Mouse (Mus musculus): Measurements from ENCODE around the gene Tac4. TPM values are rescaled to one million over a fixed set of nuclear protein-coding genes. Genes with fewer than 3 reads are reported as not detected.

The Tac4 gene
- polyA plus RNA-seq, 1 experiment from 2014 or later: not detected

DNA sequence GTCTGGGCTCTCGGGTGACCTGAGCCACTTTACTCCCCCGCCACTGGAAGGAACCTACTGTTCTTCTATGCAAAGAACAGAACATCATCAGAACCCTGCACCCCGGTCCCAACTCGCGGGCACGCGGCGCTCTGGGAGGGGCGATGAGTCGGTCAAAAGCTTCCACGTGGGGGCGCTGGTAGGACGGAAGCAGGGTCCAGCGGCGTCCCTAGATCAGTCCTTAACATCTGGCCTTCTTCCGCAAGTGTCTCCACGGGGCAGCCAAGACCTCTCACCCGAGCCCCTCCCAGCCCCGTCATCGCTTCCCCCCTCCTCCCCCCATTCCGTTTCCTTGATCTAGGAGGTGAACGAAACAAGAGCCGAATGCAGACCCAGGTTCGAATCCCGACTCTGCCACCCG is 2.8 kb upstream of the Tac4 start:
- in situ Hi-C loops (cut with MboI; ENCODE audit: low pct_unique_long_range_greater_than_20kb): loop anchor here (5.0 to 10.0 kb wide), 2 partner anchors 214 to 264 kb away; partner anchors contain the start of gene Pdk2
- H3K27me3 ChIP-seq: no peaks in the 10 kb centered on the region
- CTCF ChIA-PET: interaction anchor here (0.6 to 1.5 kb wide), 14 partner anchors 10 to 262 kb away, joined by 3 to 12 read pairs (median 3); no protein-coding TSS in a partner anchor
- ATAC-seq: peak; percentile 31
- no peak for DNase-seq (ENCODE audit: low read depth, low spot score)
- TF ChIP-seq CTCF (IDR thresholded peaks at IDR 0.05): no peak
- POLR2A ChIA-PET: no interaction called here

DNA sequence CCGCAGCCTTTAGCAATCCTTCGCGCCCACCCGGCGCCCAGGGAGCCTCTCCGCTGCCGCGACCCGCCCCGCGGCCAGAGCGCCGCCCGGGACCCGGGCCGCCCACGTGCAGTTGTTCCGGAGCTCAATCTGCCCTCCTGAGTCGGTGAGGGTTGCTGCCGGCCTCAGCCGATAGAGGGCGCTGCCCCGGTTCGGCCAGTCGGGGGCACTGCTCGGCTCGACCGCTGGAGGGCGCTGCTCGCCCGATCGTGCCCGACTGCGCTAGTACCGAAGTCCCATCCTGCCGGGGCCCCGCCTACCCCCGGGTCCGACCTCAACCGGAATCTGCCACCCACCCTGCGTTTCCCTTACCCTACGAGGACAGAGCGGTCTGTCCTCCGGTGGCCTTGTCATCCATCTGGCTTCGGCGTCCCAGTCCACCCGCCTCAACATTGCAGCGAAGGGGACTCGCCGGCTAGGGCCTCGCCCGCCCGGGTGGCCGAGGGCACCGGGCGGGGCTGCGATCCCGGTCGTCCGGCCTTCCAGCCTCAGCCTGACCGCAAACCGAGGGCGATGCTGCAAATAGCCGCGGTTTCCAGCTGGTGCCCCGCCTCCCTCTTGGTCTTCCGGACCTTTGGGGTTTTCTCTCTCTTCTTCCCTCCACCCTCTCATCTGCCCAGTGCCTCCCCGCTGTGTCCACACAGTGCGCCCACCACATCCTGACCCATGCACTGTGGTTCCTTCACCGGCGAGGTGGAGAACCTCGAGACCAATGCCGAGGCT is 2.1 kb upstream of the Tac4 start:
- no peak for TF ChIP-seq CTCF (IDR thresholded peaks at IDR 0.05)
- in situ Hi-C loops (cut with MboI; ENCODE audit: low pct_unique_long_range_greater_than_20kb): loop anchor here (5.0 to 10.0 kb wide), 2 partner anchors 214 to 263 kb away; partner anchors contain the start of gene Pdk2
- H3K27me3 ChIP-seq: no peaks in the 10 kb centered on the region
- ChIA-PET POLR2A (no interaction called here), CTCF (interaction anchor here (0.6 to 1.5 kb wide), 13 partner anchors 10 to 262 kb away, joined by 3 to 12 read pairs (median 3); no protein-coding TSS in a partner anchor)
- ATAC-seq: peak; percentile 73
- peak; percentile 65 for DNase-seq (ENCODE audit: low read depth, low spot score)

DNA sequence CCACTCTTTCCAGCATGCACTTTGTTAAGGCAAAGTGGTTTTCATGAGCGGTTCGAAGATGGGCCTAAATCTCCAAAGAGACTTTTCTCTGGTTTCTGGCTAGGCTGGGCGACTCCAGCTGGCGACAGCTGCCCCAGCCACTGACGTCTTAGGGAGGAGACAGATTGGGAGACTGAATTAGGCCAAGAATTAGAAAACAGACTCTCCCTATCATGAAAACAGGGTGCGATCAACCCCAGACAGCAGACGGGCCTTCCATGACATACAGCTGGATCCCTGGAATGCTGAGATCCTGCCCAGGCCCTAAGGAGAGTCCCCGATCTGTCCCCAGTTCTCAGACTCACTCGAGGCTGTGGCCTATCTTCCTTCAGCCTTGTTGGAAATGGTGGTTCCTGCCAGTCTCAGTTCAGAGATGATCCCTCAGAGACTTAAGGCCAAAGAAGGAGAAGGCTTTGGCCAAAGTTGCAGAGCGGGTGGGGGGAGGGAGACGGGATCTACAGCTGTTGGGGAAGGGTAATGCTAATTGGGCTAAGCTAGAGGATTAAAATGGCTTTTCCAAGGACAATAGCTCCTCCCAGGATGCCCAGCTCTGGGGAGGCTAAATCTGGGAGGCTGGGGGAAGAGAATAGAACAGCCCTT is 2.6 kb downstream of the Tac4 start:
- H3K27me3 ChIP-seq: no peaks in the 10 kb centered on the region
- CTCF ChIA-PET: interaction anchor here (1.8 to 2.2 kb wide), 2 partner anchors 10 to 257 kb away, joined by 5 to 9 read pairs; no protein-coding TSS in a partner anchor
- in situ Hi-C loops (cut with MboI; ENCODE audit: low pct_unique_long_range_greater_than_20kb): no loop called here
- DNase-seq (ENCODE audit: low read depth, low spot score): no peak
- ATAC-seq: no peak
- TF ChIP-seq CTCF (IDR thresholded peaks at IDR 0.05): no peak
- POLR2A ChIA-PET: no interaction called here

DNA sequence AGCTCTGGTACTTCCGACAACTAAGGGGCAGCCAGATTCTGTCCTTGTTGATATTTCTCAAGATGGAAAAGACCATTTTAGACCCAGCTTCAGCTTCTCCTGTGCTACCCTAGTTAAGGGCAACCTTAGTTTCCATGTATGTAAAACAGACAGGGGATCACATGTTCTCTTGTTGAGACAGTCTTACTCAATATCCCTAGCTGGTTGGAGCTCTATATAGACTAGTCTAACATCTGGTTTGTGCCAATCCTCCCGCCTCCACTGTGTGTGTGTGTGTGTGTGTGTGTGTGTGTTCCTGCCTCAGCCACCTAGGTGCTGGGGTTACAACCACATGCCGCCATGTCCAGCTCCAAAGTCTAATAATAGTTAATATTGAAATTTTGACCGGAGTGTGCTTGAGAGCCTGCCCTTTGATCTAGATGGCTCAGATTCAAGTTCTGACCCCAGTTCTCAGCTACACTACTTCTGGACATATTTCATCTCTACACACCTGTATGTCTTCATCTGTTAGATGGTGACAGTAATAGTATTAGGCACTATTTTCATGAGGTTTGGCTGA is 3.2 kb downstream of the Tac4 start:
- in situ Hi-C loops (cut with MboI; ENCODE audit: low pct_unique_long_range_greater_than_20kb): no loop called here
- H3K27me3 ChIP-seq: no peaks in the 10 kb centered on the region
- no peak for DNase-seq (ENCODE audit: low read depth, low spot score)
- TF ChIP-seq CTCF (IDR thresholded peaks at IDR 0.05): no peak
- ATAC-seq: no peak
- CTCF ChIA-PET: interaction anchor here (1.8 to 2.2 kb wide), 2 partner anchors 9 to 256 kb away, joined by 5 to 9 read pairs; no protein-coding TSS in a partner anchor
- POLR2A ChIA-PET: no interaction called here

DNA sequence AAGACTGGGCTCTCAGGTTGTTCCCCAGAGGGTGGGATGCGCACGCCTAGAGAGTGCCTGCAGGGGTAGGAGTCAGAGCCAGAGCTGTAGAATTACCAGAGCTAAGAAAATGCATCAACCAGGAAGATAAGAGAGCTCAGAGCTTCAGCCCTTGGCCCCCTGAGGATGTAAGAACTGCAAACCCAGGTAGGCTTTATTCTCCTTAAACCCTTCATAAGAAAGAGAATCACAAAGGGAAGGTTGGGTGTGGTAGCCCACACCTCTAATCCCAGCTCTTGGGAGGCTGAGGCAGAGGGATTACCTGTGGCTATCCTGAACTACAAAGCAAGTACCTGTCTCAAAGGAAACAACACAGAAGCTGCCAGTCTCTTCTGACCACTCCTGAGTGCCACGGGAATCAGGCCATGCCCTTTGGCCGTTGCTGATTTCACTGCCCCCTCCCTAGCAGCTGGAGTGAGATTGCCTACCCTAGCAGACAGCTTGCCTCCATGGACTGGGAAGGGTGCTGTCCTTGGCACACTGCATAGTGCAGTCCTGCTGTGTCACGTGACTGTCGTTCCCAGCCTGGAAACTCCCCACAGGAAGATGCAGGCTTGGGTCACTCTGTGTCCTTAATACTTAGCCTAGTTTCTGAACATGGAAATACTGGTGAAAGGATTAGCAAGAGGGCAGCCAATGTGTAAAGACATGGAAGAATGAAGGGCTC is 5.4 kb downstream of the Tac4 start:
- DNase-seq (ENCODE audit: low read depth, low spot score): no peak
- ChIA-PET CTCF (no interaction called here), POLR2A (interaction anchor here (0.7 kb wide), 1 partner anchor 944 kb away, joined by 3 read pairs; no protein-coding TSS in a partner anchor)
- ATAC-seq: no peak
- no peaks in the 10 kb centered on the region for H3K27me3 ChIP-seq
- in situ Hi-C loops (cut with MboI; ENCODE audit: low pct_unique_long_range_greater_than_20kb): no loop called here
- no peak for TF ChIP-seq CTCF (IDR thresholded peaks at IDR 0.05)

DNA sequence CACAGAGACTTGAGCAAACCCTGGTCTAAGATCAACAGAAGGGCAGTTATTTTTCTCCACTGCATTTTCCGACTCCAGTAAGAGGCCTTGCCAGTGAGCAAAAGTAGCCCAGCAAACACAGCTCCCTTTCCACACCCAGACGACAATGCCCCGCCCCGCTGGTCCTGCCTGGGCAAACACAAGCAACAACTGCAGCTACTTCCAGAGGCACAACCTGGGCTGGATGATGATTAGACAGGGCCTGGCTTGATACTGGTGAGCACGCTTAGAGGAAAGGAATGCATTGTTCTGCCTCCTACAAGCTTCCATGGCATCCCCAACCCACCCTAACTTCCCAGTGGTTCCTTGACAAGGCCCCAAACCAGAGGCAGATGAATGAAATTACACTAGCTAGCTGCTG is 12.3 kb downstream of the Tac4 start:
- DNase-seq (ENCODE audit: low read depth, low spot score) (no peak), ATAC-seq (no peak)
- CTCF ChIA-PET: interaction anchor here (1.6 to 2.4 kb wide), 2 partner anchors 10 to 15 kb away, joined by 3 to 9 read pairs; no protein-coding TSS in a partner anchor
- POLR2A ChIA-PET: no interaction called here
- in situ Hi-C loops (cut with MboI; ENCODE audit: low pct_unique_long_range_greater_than_20kb): no loop called here
- H3K27me3 ChIP-seq: no peaks in the 10 kb centered on the region
- no peak for TF ChIP-seq CTCF (IDR thresholded peaks at IDR 0.05)

DNA sequence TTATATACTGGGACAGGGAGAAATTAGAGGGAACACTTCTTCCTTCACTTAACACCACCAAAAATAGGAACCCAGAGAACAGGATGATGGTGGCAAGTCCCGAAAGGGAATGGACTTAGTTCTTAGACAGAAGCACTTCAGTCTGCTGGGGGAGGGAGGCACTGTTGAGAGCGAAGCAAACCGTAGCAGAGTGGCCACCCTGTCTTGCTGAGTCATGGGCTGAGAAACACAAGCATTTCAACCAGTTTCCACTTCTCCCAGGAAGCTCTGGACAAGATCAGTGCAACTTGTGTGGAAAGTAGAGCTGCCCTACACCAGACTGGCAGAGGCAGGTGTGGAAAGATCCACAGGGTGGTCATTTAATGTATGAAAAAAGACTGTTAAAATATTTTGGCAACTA is 13.3 kb downstream of the Tac4 start:
- in situ Hi-C loops (cut with MboI; ENCODE audit: low pct_unique_long_range_greater_than_20kb): no loop called here
- no peaks in the 10 kb centered on the region for H3K27me3 ChIP-seq
- DNase-seq (ENCODE audit: low read depth, low spot score) (no peak), ATAC-seq (no peak)
- ChIA-PET CTCF (interaction anchor here (0.9 to 2.4 kb wide), 2 partner anchors 11 to 15 kb away, joined by 5 to 9 read pairs; no protein-coding TSS in a partner anchor), POLR2A (no interaction called here)
- TF ChIP-seq CTCF (IDR thresholded peaks at IDR 0.05): no peak

DNA sequence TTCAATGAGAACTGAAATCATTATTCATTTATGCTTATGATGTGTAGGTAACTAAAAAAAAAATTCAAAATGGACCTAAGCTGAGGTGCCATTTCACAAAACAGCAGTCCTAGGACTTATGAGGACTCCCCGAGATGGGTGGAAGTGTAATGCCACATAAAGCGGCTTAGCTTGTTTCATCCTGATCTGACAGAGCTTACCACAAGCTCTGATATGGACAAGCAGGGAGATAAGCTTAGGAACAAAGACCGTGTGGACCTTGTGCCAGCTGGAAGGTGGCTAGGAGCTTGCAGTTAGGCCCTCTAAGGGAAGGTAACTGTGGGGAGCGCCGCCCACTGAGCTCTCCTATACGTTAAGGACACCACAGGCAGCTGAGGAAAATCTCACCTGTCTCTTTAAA is 14.7 kb downstream of the Tac4 start:
- POLR2A ChIA-PET: no interaction called here
- DNase-seq (ENCODE audit: low read depth, low spot score) (no peak), ATAC-seq (no peak)
- CTCF ChIA-PET: interaction anchor here (1.4 kb wide), 1 partner anchor 14 kb away, joined by 5 read pairs; no protein-coding TSS in a partner anchor
- no peaks in the 10 kb centered on the region for H3K27me3 ChIP-seq
- no peak for TF ChIP-seq CTCF (IDR thresholded peaks at IDR 0.05)
- in situ Hi-C loops (cut with MboI; ENCODE audit: low pct_unique_long_range_greater_than_20kb): no loop called here

DNA sequence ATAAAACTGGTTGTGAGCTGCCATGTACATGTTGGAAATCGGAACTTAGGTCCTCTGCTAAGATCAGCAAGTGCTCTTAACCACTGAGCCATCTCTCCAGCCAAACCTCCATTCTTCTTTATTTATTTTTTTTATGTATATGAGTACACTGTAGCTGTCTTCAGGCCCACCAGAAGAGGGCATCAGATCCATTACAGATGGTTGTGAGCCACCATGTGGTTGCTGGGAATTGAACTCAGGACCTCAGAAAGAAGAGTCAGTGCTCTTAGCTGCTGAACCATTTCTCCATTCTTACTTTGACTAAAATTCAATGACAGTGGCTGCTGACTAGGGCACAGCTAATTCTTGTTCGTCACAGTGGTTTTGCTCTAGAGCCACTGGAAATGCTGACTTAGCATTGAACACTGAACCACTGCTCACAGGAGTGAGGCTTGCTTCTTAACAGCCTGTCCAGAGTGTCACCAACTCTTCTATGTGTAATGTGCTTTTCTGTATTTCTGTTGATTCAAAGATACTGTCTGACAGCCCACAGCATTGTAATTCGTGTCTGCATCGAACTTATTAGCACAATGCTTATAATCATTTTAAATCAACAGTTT is 17.8 kb downstream of the Tac4 start:
- peak; percentile 45 for TF ChIP-seq CTCF (IDR thresholded peaks at IDR 0.05)
- POLR2A ChIA-PET: no interaction called here
- in situ Hi-C loops (cut with MboI; ENCODE audit: low pct_unique_long_range_greater_than_20kb): no loop called here
- ATAC-seq (no peak), DNase-seq (ENCODE audit: low read depth, low spot score) (no peak)
- H3K27me3 ChIP-seq: no peaks in the 10 kb centered on the region
- CTCF ChIA-PET: no interaction called here

DNA sequence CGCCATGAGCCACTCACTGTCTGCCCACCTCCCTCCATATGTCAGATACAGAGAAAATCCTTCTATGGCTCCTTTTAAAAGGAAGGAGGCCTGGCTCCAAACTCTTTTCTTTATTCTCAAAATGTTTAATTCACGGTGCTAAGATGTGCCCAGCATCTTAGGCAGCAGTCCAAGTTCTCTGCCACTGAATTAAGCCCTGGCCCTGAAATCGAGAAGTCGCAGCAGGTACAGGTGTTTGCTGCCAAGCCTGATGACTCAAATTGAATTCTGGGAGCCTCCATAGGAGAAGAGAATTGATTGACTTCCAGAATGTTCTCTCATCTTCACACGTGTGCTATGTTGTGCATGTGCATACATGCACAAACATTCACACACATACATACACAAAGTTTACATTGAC is 21.0 kb downstream of the Tac4 start:
- POLR2A ChIA-PET: no interaction called here
- no peaks in the 10 kb centered on the region for H3K27me3 ChIP-seq
- CTCF ChIA-PET: no interaction called here
- TF ChIP-seq CTCF (IDR thresholded peaks at IDR 0.05): no peak
- ATAC-seq (no peak), DNase-seq (ENCODE audit: low read depth, low spot score) (no peak)
- in situ Hi-C loops (cut with MboI; ENCODE audit: low pct_unique_long_range_greater_than_20kb): no loop called here
